Mouse (Mus musculus): ENCODE data around the gene Edem2.

DNA sequence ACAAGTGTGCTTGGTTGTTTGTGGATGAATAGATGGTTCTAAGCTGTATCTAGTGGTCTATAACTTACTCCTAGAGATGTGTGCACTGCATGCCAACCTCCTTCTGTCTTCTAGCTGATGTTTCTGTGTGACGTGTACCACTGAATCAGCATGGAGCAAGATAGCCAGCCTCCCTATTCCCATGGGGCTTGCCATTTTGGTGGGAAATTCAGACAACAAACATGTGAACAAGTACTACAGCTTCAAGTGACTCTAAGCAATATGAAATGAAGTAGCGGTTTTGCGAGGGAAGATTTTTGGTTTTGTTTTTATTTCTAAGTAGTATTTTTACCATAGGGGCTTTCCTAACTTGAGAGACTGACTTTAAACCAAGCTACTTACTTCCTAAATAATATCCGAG, 20.1 kb upstream of the Edem2 start:
- TF ChIP-seq CTCF (IDR thresholded peaks at IDR 0.05; ENCODE audit: borderline replicate concordance, insufficient read depth, low read depth, low read length) (no peak), POLR2A (IDR thresholded peaks at IDR 0.05; ENCODE audit: borderline replicate concordance, insufficient read depth, low read length) (no peak)

Data from cerebellum, adult 2 months (tissue).